Mouse (Mus musculus) heart, postnatal 0 days (tissue): ENCODE data around the gene Myo16.

ENCODE experiments used
- CTCF ChIP-seq: IDR thresholded peaks from 2 replicates; pipeline ENCODE4 v1.5.1; 2016; ENCODE audit warnings: antibody characterized with exemption, control low read depth, low read depth
- EP300 ChIP-seq: IDR thresholded peaks from 2 replicates; pipeline ENCODE4 v1.6.1; 2016; ENCODE audit warnings: antibody characterized with exemption, low read depth

DNA sequence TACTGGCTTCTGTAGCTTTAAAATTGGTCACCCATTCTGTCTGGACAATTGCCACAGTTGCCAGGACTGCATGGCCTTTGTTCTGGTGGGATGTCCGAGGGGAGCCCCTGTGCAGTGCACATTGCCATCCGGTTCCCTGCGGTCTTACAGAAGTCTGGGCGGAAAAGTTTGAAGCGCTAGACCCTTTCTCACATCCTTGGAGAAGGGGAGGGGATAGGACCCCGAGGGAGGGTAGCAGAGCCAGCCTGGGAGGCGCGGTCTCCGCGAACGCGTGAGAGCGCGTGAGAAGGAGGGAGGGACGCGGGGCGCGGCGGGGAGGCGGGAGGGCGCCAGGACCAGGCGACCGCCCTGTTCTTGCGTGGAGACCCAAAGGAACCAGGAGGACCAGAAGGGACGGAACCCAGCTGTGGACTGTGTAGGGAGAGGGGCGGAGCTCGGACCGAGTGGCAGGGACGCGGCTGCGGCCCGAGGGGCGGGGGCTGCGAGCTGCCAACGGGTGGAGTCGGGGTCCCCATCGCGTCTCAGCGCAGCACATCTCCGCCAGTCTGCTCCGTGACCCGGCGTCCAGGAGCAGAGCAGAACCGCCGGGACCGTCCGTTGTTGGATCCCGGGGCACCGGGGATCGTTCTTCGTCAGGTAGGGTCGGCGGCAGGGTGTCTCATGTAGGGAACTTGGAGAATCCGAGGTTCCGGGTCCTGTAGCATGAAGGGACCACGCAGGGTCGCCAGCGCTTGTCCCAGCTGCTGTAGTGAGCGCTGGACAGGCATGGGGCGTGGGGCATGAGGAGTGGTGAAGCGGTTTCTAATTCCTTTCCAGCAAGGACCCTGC lies at the start of gene Myo16:
- TF ChIP-seq CTCF (no peak), EP300 (no peak)
